Mouse (Mus musculus) C2C12 (cell line): Measurements from ENCODE around the gene Tmem236.

Experiments
- CEBPB ChIP-seq: IDR thresholded peaks from one replicate; pipeline ENCODE4 v1.6.1; 2011; ENCODE audit warnings: low read depth, mild to moderate bottlenecking, control low read depth, moderate library complexity
- CTCF ChIP-seq: IDR thresholded peaks from one replicate; pipeline ENCODE4 v1.5.1; 2011; ENCODE audit not compliant: control insufficient read depth, insufficient read depth, insufficient read length
- FOSL1 ChIP-seq: IDR thresholded peaks from one replicate; pipeline ENCODE4 v1.8.0; 2011; ENCODE audit warnings: mild to moderate bottlenecking, low read length; ENCODE audit not compliant: poor library complexity, insufficient read depth, severe bottlenecking
- MAX ChIP-seq: IDR thresholded peaks from one replicate; pipeline ENCODE4 v1.6.1; 2011; ENCODE audit warnings: mild to moderate bottlenecking, control low read depth
- MYOD1 ChIP-seq: IDR thresholded peaks from one replicate; pipeline ENCODE4 v1.6.1; 2011; ENCODE audit warnings: low read depth; ENCODE audit not compliant: control insufficient read depth, insufficient read length
- MYOG ChIP-seq: IDR thresholded peaks from one replicate; pipeline ENCODE4 v1.6.1; 2011; ENCODE audit not compliant: control insufficient read depth, insufficient read length; ENCODE audit errors: extremely low read depth
- USF1 ChIP-seq: IDR thresholded peaks from one replicate; pipeline ENCODE4 v1.6.1; 2011; ENCODE audit warnings: low read depth, mild to moderate bottlenecking, control low read depth, moderate library complexity

GRCm38 (mm10) chr2:14232897-14233296, 58.6 kb downstream of the Tmem236 start:
- no peak for TF ChIP-seq CTCF
- no peak for TF ChIP-seq CEBPB
- TF ChIP-seq USF1 = no peak
- TF ChIP-seq MYOG = no peak
- no peak for TF ChIP-seq MYOD1
- no peak for TF ChIP-seq MAX
- TF ChIP-seq FOSL1 = no peak
